Mouse (Mus musculus): ENCODE measurements around the gene 1700066M21Rik. TPM values are rescaled to one million over a fixed set of nuclear protein-coding genes. Genes with fewer than 3 reads are reported as not detected.

The 1700066M21Rik gene
- polyA plus RNA-seq, 1 experiment = 6.8 TPM

GRCm38 (mm10) chr1:57408994-57409393 lies 31.6 kb downstream of the 1700066M21Rik start:
- WGBS = 71% methylated on average over 2 of the region's 2 CpGs
- TF ChIP-seq CTCF (IDR thresholded peaks at IDR 0.05; ENCODE audit: insufficient read depth, low read length) = no peak
- TF ChIP-seq POLR2A (IDR thresholded peaks at IDR 0.05; ENCODE audit: borderline replicate concordance, extremely low read depth, low read depth, low read length) = no peak
- Histone ChIP-seq H3K4me3 (replicated peaks; ENCODE audit: extremely low read depth, low read depth, low read length) (no peak overlapping the region), H3K4me1 (ENCODE audit: control insufficient read depth, insufficient read depth, low read length) (peaks cover 9% of the 10 kb centered on the region)
- no peak for DNase-seq

GRCm38 (mm10) chr1:57413397-57413796 lies 36.0 kb downstream of the 1700066M21Rik start:
- H3K4me3 ChIP-seq (replicated peaks; ENCODE audit: extremely low read depth, low read depth, low read length) = no peak overlapping the region
- H3K4me1 ChIP-seq (ENCODE audit: control insufficient read depth, insufficient read depth, low read length) = no peaks in the 10 kb centered on the region; the same call in 1 of the 2 replicates
- 79% methylated on average over 2 of the region's 2 CpGs for WGBS
- TF ChIP-seq CTCF (IDR thresholded peaks at IDR 0.05; ENCODE audit: insufficient read depth, low read length) = no peak
- TF ChIP-seq POLR2A (IDR thresholded peaks at IDR 0.05; ENCODE audit: borderline replicate concordance, extremely low read depth, low read depth, low read length) = no peak
- no peak for DNase-seq

- WGBS = 0% methylated on average over 1 of the region's 1 CpGs
- no peak for TF ChIP-seq CTCF (IDR thresholded peaks at IDR 0.05; ENCODE audit: insufficient read depth, low read length)
- no peak for DNase-seq
- Histone ChIP-seq H3K4me1 (ENCODE audit: control insufficient read depth, insufficient read depth, low read length) (no peaks in the 10 kb centered on the region), H3K4me3 (replicated peaks; ENCODE audit: extremely low read depth, low read depth, low read length) (no peak overlapping the region)
Measured at GRCm38 (mm10) chr1:57423696-57424095, 46.3 kb downstream of the 1700066M21Rik start.

GRCm38 (mm10) chr1:57428368-57429308 lies 51.2 kb downstream of the 1700066M21Rik start:
- Histone ChIP-seq H3K4me3 (replicated peaks; ENCODE audit: extremely low read depth, low read depth, low read length) (no peak overlapping the region), H3K4me1 (ENCODE audit: control insufficient read depth, insufficient read depth, low read length) (no peaks in the 10 kb centered on the region; the same call in 1 of the 2 replicates)
- TF ChIP-seq POLR2A (IDR thresholded peaks at IDR 0.05; ENCODE audit: borderline replicate concordance, extremely low read depth, low read depth, low read length) = no peak
- TF ChIP-seq CTCF (IDR thresholded peaks at IDR 0.05; ENCODE audit: insufficient read depth, low read length) = peak; percentile 73
- WGBS = 54% methylated on average over 16 of the region's 16 CpGs
- peak; percentile 84 for DNase-seq

GRCm38 (mm10) chr1:57429786-57430483 lies 52.5 kb downstream of the 1700066M21Rik start:
- H3K4me3 ChIP-seq (replicated peaks; ENCODE audit: extremely low read depth, low read depth, low read length) = no peak overlapping the region
- TF ChIP-seq CTCF (IDR thresholded peaks at IDR 0.05; ENCODE audit: insufficient read depth, low read length) (no peak), POLR2A (IDR thresholded peaks at IDR 0.05; ENCODE audit: borderline replicate concordance, extremely low read depth, low read depth, low read length) (no peak)
- DNase-seq = no peak
- WGBS = 15% methylated on average over 12 of the region's 12 CpGs
- no peaks in the 10 kb centered on the region; the same call in 1 of the 2 replicates for H3K4me1 ChIP-seq (ENCODE audit: control insufficient read depth, insufficient read depth, low read length)

GRCm38 (mm10) chr1:57433141-57433540 lies 55.7 kb downstream of the 1700066M21Rik start:
- H3K4me1 ChIP-seq (ENCODE audit: control insufficient read depth, insufficient read depth, low read length) = peaks cover 2% of the 10 kb centered on the region; the same call in 1 of the 2 replicates
- TF ChIP-seq CTCF (IDR thresholded peaks at IDR 0.05; ENCODE audit: insufficient read depth, low read length) (no peak), POLR2A (IDR thresholded peaks at IDR 0.05; ENCODE audit: borderline replicate concordance, extremely low read depth, low read depth, low read length) (no peak)
- no peak overlapping the region for H3K4me3 ChIP-seq (replicated peaks; ENCODE audit: extremely low read depth, low read depth, low read length)
- DNase-seq = no peak
- 80% methylated on average over 7 of the region's 7 CpGs for WGBS

Other genes with a start within 250 kb of the 1700066M21Rik start
- gene Maip1, start 28.7 kb downstream of the 1700066M21Rik start, polyA plus RNA-seq (2012; rRNA removed) = 4.6 and 4.7 TPM in 2 replicates
- gene Tyw5, start 29.5 kb downstream of the 1700066M21Rik start, polyA plus RNA-seq (2012; rRNA removed) = 3.0 and 4.5 TPM in 2 replicates